Mouse (Mus musculus): ENCODE measurements around the gene Upf2. TPM values are rescaled to one million over a fixed set of nuclear protein-coding genes. Genes with fewer than 3 reads are reported as not detected.
"Not testable (repeated sequence)": the region's sequence is repeated elsewhere in the genome, so short reads cannot be mapped to it uniquely, and the experiment has no call there.

The Upf2 gene
- polyA plus RNA-seq, 1 experiment from 2014 or later = 13.6 TPM

DNA sequence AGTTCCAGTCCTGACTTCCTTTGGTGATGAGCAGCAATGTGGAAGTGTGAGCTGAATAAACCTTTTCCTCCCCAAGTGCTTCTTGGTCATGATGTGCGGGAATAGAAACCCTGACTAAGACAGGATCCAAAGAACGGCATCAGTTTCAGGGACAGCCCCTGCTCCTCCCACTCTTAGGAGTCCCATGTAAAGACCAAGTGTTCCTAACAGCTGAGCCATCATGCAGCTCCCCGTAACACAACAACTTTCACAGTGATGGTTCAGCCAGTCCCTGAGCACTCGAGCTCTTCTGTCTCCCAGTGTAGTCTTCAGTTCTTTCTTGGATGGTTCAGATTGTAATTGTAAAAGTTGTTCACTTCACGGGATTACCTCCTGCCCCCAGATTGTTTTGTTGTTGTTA is 63.3 kb downstream of the Upf2 start:
- no peaks in the 10 kb centered on the region for H3K36me3 ChIP-seq (ENCODE audit: control insufficient read depth, insufficient read depth, low read length)

DNA sequence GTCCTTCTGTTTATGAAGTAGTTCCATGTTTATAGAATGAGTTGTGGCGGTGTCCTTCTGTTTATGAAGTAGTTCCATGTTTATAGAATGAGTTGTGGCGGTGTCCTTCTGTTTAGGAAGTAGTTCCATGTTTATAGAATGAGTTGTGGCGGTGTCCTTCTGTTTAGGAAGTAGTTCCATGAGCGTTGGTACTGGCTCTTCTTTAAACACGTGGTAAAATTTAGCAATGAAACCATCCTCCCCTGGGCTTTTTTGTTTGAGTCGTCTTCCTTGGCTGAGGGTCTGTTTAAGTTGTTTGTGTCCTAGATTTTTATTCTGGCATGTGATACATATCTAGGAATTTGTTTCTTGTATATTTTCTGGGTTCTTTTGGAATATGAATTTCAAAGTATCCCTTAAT is 63.9 kb downstream of the Upf2 start:
- not testable (repeated sequence) for H3K36me3 ChIP-seq (ENCODE audit: control insufficient read depth, insufficient read depth, low read length); H3K4me2 ChIP-seq (ENCODE audit: low read depth, severe bottlenecking); ATAC-seq (ENCODE audit: insufficient number of reproducible peaks, low FRiP score, low TSS enrichment, low read depth); H3K27ac ChIP-seq (replicated peaks; ENCODE audit: low read depth, low read length); DNase-seq (ENCODE audit: low spot score); H3K9me3 ChIP-seq (ENCODE audit: control insufficient read depth, low read length); H3K4me1 ChIP-seq (ENCODE audit: control insufficient read depth, insufficient read depth, low read length); H3K9ac ChIP-seq (ENCODE audit: low read length); H3K4me3 ChIP-seq (ENCODE audit: low read depth, low read length); H3K27me3 ChIP-seq (ENCODE audit: control insufficient read depth, insufficient read depth, low read length)
- 89% methylated on average over 6 of the region's 6 CpGs for WGBS

More for the DNA sequence above, 63.3 kb downstream of the Upf2 start:
- Histone ChIP-seq H3K4me2 (ENCODE audit: low read depth, severe bottlenecking) (no peak overlapping the region), H3K4me1 (ENCODE audit: control insufficient read depth, insufficient read depth, low read length) (no peaks in the 10 kb centered on the region), H3K4me3 (ENCODE audit: low read depth, low read length) (no peak overlapping the region), H3K27me3 (ENCODE audit: control insufficient read depth, insufficient read depth, low read length) (no peaks in the 10 kb centered on the region), H3K9ac (ENCODE audit: low read length) (no peak overlapping the region), H3K9me3 (ENCODE audit: control insufficient read depth, low read length) (no peaks in the 10 kb centered on the region), H3K27ac (replicated peaks; ENCODE audit: low read depth, low read length) (no peak overlapping the region)
- no peak for DNase-seq (ENCODE audit: low spot score)
- no peak for ATAC-seq (ENCODE audit: insufficient number of reproducible peaks, low FRiP score, low TSS enrichment, low read depth)
- WGBS = 91% methylated on average over 5 of the region's 5 CpGs

DNA sequence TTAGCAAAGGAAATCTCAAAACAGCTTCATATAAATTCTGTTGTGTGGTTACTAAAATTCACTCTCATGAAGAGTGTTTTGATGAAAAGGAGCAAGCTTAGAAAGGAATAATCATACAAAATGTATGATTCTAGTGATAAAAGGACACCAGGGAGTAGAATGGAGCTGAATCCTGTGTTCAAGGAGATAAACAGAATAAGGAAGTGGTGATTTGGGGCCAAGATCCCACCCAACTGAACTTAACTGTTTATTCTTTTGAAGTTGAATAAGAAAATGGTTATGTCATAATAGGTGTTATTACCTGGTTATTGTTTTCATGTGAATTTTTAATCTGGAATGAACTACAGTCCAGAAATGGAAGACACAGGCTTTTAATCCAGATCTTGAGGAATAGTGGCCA is 69.3 kb downstream of the Upf2 start:
- no peak overlapping the region for H3K9ac ChIP-seq (ENCODE audit: low read length)
- no peak for DNase-seq (ENCODE audit: low spot score)
- H3K4me3 ChIP-seq (ENCODE audit: low read depth, low read length) = no peak overlapping the region
- no peaks in the 10 kb centered on the region for H3K4me1 ChIP-seq (ENCODE audit: control insufficient read depth, insufficient read depth, low read length)
- no peaks in the 10 kb centered on the region for H3K9me3 ChIP-seq (ENCODE audit: control insufficient read depth, low read length)
- H3K27me3 ChIP-seq (ENCODE audit: control insufficient read depth, insufficient read depth, low read length) = no peaks in the 10 kb centered on the region
- no peak overlapping the region for H3K4me2 ChIP-seq (ENCODE audit: low read depth, severe bottlenecking)
- no peak overlapping the region for H3K27ac ChIP-seq (replicated peaks; ENCODE audit: low read depth, low read length)
- peaks cover 5% of the 10 kb centered on the region; the same call in 1 of the 2 replicates for H3K36me3 ChIP-seq (ENCODE audit: control insufficient read depth, insufficient read depth, low read length)
- ATAC-seq (ENCODE audit: insufficient number of reproducible peaks, low FRiP score, low TSS enrichment, low read depth) = no peak

DNA sequence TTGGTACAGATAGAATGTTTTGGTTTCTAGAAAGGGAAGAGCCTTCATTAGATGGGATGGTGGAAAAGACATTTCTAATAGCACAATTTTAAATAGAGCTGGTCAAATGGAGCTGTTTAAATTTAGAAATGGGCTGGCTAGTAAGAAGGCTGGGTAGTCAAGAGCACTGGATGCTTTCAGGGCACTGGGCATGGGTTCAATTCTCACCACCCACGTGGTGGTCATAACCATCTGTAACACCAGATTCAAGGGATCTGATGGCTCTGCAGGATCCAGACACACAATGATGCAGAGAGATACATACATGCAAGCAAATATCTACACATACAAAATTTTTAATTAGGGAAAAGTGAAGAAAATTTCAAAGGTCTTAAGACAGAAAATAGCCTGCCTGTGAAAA is 91.4 kb downstream of the Upf2 start:
- DNase-seq (ENCODE audit: low spot score) = no peak
- H3K4me1 ChIP-seq (ENCODE audit: control insufficient read depth, insufficient read depth, low read length) = no peaks in the 10 kb centered on the region
- no peak for ATAC-seq (ENCODE audit: insufficient number of reproducible peaks, low FRiP score, low TSS enrichment, low read depth)
- H3K4me2 ChIP-seq (ENCODE audit: low read depth, severe bottlenecking) = no peak overlapping the region
- no peak overlapping the region for H3K4me3 ChIP-seq (ENCODE audit: low read depth, low read length)
- no peaks in the 10 kb centered on the region for H3K27me3 ChIP-seq (ENCODE audit: control insufficient read depth, insufficient read depth, low read length)
- no peak overlapping the region for H3K27ac ChIP-seq (replicated peaks; ENCODE audit: low read depth, low read length)
- H3K36me3 ChIP-seq (ENCODE audit: control insufficient read depth, insufficient read depth, low read length) = peaks cover 2% of the 10 kb centered on the region; the same call in 1 of the 2 replicates
- no peak overlapping the region for H3K9ac ChIP-seq (ENCODE audit: low read length)
- WGBS = 92% methylated on average over 1 of the region's 1 CpGs
- no peaks in the 10 kb centered on the region for H3K9me3 ChIP-seq (ENCODE audit: control insufficient read depth, low read length)

DNA sequence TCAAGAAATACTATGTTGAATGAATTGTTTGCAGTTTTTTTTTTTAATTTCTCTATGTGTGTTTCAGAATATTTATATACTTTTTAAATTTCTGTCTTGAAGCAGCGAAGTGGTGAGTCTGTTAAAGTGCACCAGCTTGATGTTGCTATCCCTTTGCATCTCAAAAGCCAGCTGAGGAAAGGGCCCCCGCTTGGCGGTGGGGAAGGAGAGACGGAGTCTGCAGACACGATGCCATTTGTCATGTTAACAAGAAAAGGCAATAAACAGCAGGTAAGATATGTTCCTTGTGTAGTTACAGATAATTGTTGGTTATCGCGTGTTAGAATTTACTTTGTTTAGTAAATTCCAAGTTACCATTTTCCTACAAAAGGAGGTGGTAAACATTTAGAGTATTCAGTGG is 95.5 kb downstream of the Upf2 start:
- Histone ChIP-seq H3K27ac (replicated peaks; ENCODE audit: low read depth, low read length) (no peak overlapping the region), H3K4me1 (ENCODE audit: control insufficient read depth, insufficient read depth, low read length) (no peaks in the 10 kb centered on the region), H3K4me2 (ENCODE audit: low read depth, severe bottlenecking) (no peak overlapping the region), H3K9ac (ENCODE audit: low read length) (no peak overlapping the region), H3K27me3 (ENCODE audit: control insufficient read depth, insufficient read depth, low read length) (no peaks in the 10 kb centered on the region), H3K4me3 (ENCODE audit: low read depth, low read length) (no peak overlapping the region), H3K9me3 (ENCODE audit: control insufficient read depth, low read length) (no peaks in the 10 kb centered on the region), H3K36me3 (ENCODE audit: control insufficient read depth, insufficient read depth, low read length) (peaks cover 4% of the 10 kb centered on the region; the same call in 1 of the 2 replicates)
- WGBS = 75% methylated on average over 7 of the region's 7 CpGs
- DNase-seq (ENCODE audit: low spot score) (no peak), ATAC-seq (ENCODE audit: insufficient number of reproducible peaks, low FRiP score, low TSS enrichment, low read depth) (no peak)

DNA sequence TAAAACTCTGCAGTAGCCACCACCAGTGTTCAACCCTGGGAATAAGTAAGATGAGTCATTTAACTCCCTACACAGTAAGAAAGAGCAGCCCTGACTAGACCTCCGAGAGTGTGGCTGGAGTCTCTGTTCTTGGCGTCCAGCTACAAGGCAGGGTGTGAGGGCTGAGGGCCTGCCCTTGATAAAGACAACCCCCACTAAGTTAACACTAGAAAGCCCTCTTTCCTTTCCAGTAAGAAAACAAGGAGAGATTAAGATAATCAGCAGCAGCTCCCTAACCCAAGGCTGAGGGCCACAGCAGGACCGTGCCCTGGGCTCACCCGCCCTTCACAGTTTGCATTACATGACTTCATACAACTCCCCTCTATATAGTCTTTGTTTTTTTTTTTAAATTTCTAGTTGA is 97.3 kb downstream of the Upf2 start:
- H3K4me3 ChIP-seq (ENCODE audit: low read depth, low read length) = no peak overlapping the region
- no peak overlapping the region for H3K4me2 ChIP-seq (ENCODE audit: low read depth, severe bottlenecking)
- DNase-seq (ENCODE audit: low spot score) (no peak), ATAC-seq (ENCODE audit: insufficient number of reproducible peaks, low FRiP score, low TSS enrichment, low read depth) (no peak)
- H3K27me3 ChIP-seq (ENCODE audit: control insufficient read depth, insufficient read depth, low read length) = no peaks in the 10 kb centered on the region
- H3K36me3 ChIP-seq (ENCODE audit: control insufficient read depth, insufficient read depth, low read length) = peaks cover 7% of the 10 kb centered on the region; the same call in 1 of the 2 replicates
- no peaks in the 10 kb centered on the region for H3K4me1 ChIP-seq (ENCODE audit: control insufficient read depth, insufficient read depth, low read length)
- 83% methylated on average over 4 of the region's 4 CpGs for WGBS
- no peak overlapping the region for H3K9ac ChIP-seq (ENCODE audit: low read length)
- no peak overlapping the region for H3K27ac ChIP-seq (replicated peaks; ENCODE audit: low read depth, low read length)
- no peaks in the 10 kb centered on the region for H3K9me3 ChIP-seq (ENCODE audit: control insufficient read depth, low read length)

DNA sequence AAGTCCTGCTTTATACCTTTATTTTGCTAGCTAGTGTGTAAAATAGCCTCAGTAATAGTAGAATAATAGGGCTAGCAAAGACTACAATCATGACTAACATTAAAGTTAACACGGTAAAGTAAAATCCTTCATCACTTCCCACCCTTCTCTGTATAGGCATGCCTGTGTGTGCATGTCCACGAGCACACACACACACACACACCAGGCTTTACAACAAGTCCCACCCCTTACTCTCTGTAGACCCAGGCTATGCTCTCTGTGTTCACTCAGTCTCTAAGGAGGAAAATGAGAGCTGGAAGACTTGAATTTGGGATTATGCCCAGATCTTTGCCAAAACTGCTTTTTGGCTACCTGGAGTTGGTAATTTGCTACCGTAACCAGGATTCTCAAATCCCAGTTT is 97.7 kb downstream of the Upf2 start:
- H3K4me2 ChIP-seq (ENCODE audit: low read depth, severe bottlenecking) = no peak overlapping the region
- H3K4me3 ChIP-seq (ENCODE audit: low read depth, low read length) = no peak overlapping the region
- H3K27me3 ChIP-seq (ENCODE audit: control insufficient read depth, insufficient read depth, low read length) = no peaks in the 10 kb centered on the region
- H3K9me3 ChIP-seq (ENCODE audit: control insufficient read depth, low read length) = no peaks in the 10 kb centered on the region
- WGBS = 92% methylated on average over 3 of the region's 3 CpGs
- no peak overlapping the region for H3K27ac ChIP-seq (replicated peaks; ENCODE audit: low read depth, low read length)
- peaks cover 7% of the 10 kb centered on the region; the same call in 1 of the 2 replicates for H3K36me3 ChIP-seq (ENCODE audit: control insufficient read depth, insufficient read depth, low read length)
- no peak for DNase-seq (ENCODE audit: low spot score)
- no peak for ATAC-seq (ENCODE audit: insufficient number of reproducible peaks, low FRiP score, low TSS enrichment, low read depth)
- no peak overlapping the region for H3K9ac ChIP-seq (ENCODE audit: low read length)
- H3K4me1 ChIP-seq (ENCODE audit: control insufficient read depth, insufficient read depth, low read length) = no peaks in the 10 kb centered on the region

DNA sequence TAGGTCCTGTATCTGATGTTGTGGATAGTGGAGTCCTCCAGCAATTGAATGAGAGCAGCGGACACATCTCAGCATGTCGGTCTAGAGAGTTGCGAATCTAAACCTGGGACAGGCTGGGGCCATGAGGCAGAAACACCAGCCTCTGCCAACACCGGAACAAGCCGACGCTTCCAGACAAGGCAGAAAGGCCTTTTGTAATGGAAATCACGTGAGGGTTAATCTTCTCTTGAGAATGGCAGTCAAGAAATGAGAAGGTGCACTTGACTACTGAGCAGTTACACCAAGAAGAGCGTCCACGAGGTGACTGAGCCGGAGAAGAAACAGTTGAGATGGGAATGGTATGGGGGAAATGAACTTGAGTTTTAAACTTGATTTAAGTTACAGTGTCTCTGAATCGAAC is 104.2 kb downstream of the Upf2 start:
- Histone ChIP-seq H3K36me3 (ENCODE audit: control insufficient read depth, insufficient read depth, low read length) (peaks cover 13% of the 10 kb centered on the region; the same call in 1 of the 2 replicates), H3K4me1 (ENCODE audit: control insufficient read depth, insufficient read depth, low read length) (no peaks in the 10 kb centered on the region), H3K27ac (replicated peaks; ENCODE audit: low read depth, low read length) (no peak overlapping the region), H3K9ac (ENCODE audit: low read length) (no peak overlapping the region), H3K4me2 (ENCODE audit: low read depth, severe bottlenecking) (no peak overlapping the region), H3K4me3 (ENCODE audit: low read depth, low read length) (no peak overlapping the region), H3K9me3 (ENCODE audit: control insufficient read depth, low read length) (no peaks in the 10 kb centered on the region), H3K27me3 (ENCODE audit: control insufficient read depth, insufficient read depth, low read length) (no peaks in the 10 kb centered on the region)
- ATAC-seq (ENCODE audit: insufficient number of reproducible peaks, low FRiP score, low TSS enrichment, low read depth) (no peak), DNase-seq (ENCODE audit: low spot score) (no peak)
- WGBS = 94% methylated on average over 11 of the region's 11 CpGs

DNA sequence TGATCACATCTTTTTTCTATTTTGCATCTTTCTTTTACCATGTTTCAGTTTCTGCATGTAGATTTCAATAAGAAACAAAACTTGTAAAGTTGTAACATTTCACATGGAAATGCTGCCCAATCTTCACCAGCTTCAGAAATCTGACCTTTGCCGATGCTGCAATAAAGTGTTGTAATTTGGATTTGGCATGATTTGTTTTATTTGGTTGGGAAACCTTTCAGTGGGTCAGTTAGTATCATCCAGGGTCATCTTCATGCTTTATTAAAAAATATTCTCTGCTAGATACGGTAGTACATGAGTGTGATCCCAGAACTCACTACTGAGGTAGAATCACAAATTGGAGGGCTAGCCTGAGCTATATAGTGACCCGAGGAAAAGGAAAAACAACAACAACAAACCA is 105.2 kb downstream of the Upf2 start:
- Histone ChIP-seq H3K9ac (ENCODE audit: low read length) (no peak overlapping the region), H3K4me2 (ENCODE audit: low read depth, severe bottlenecking) (no peak overlapping the region), H3K36me3 (ENCODE audit: control insufficient read depth, insufficient read depth, low read length) (peaks cover 13% of the 10 kb centered on the region; the same call in 1 of the 2 replicates), H3K4me3 (ENCODE audit: low read depth, low read length) (no peak overlapping the region), H3K27me3 (ENCODE audit: control insufficient read depth, insufficient read depth, low read length) (no peaks in the 10 kb centered on the region), H3K4me1 (ENCODE audit: control insufficient read depth, insufficient read depth, low read length) (no peaks in the 10 kb centered on the region), H3K27ac (replicated peaks; ENCODE audit: low read depth, low read length) (no peak overlapping the region), H3K9me3 (ENCODE audit: control insufficient read depth, low read length) (no peaks in the 10 kb centered on the region)
- no peak for ATAC-seq (ENCODE audit: insufficient number of reproducible peaks, low FRiP score, low TSS enrichment, low read depth)
- WGBS = 94% methylated on average over 3 of the region's 3 CpGs
- DNase-seq (ENCODE audit: low spot score) = no peak

Measured in limb, embryonic 11.5 days (tissue).